Mouse (Mus musculus) erythroblast, adult 5-6 weeks (primary cell): ENCODE results near the gene Pxt1. TPM values are rescaled to one million over a fixed set of nuclear protein-coding genes. Genes with fewer than 3 reads are reported as not detected.
A peak's percentile ranks its signal among the peaks of the same experiment; 100 is the strongest.

Experiments used
- ATAC-seq: replicated peaks from 2 replicates; pipeline ENCODE4 v1.8.0; 2016; ENCODE audit warnings: moderate number of reproducible peaks, mild to moderate bottlenecking, moderate TSS enrichment, inconsistent platforms; ENCODE audit not compliant: poor library complexity, low FRiP score, severe bottlenecking
- total RNA-seq, 2 experiments: library from RNA; stranded (forward) in 1 of 2; stranded (reverse) in 1 of 2; fragments of 150-400 nt in 1 of 2; fragments of 200-764, 138-1000 nt in 1 of 2; gene quantifications; 2 replicates each; pipeline versions ENCODE4 v1.2.3 to v1.2.4; 2015 to 2017; ENCODE audit warnings: low replicate concordance in 2 of 2

The Pxt1 gene
- total RNA-seq, 2 experiments from 2014 or later, result 9.8 TPM; not detected in 1

- ATAC-seq, result no peak
Observed at GRCm38 (mm10) chr17:28922096-28922495, 21.5 kb downstream of the Pxt1 start.

- no peak for ATAC-seq
Observed at GRCm38 (mm10) chr17:28921086-28921485, 22.6 kb downstream of the Pxt1 start.

- ATAC-seq, result no peak
Observed at GRCm38 (mm10) chr17:28916520-28916919, 27.1 kb downstream of the Pxt1 start.

- no peak for ATAC-seq
Observed at GRCm38 (mm10) chr17:28915060-28915628, 28.5 kb downstream of the Pxt1 start, which contains the start of gene 4930539E08Rik. TSS of gene 4930539E08Rik (minus strand) at chr17:28915324.

GRCm38 (mm10) chr17:28913940-28914339 is 29.7 kb downstream of the Pxt1 start:
- no peak for ATAC-seq

GRCm38 (mm10) chr17:28913200-28913599 is 30.4 kb downstream of the Pxt1 start:
- no peak for ATAC-seq

- ATAC-seq, result no peak
Observed at GRCm38 (mm10) chr17:28910139-28910538, 33.5 kb downstream of the Pxt1 start.

- ATAC-seq, result no peak
Observed at GRCm38 (mm10) chr17:28909252-28909941, 34.2 kb downstream of the Pxt1 start.

GRCm38 (mm10) chr17:28907959-28908358 is 35.7 kb downstream of the Pxt1 start:
- ATAC-seq, result no peak

GRCm38 (mm10) chr17:28905377-28905916 is 38.2 kb downstream of the Pxt1 start:
- no peak for ATAC-seq

GRCm38 (mm10) chr17:28904546-28905376 is 38.9 kb downstream of the Pxt1 start:
- peak; percentile 77 for ATAC-seq

- ATAC-seq, result no peak
Observed at GRCm38 (mm10) chr17:28901559-28901958, 42.1 kb downstream of the Pxt1 start.

- no peak for ATAC-seq
Observed at GRCm38 (mm10) chr17:28899427-28899826, 44.2 kb downstream of the Pxt1 start.

GRCm38 (mm10) chr17:28898249-28898648 is 45.4 kb downstream of the Pxt1 start:
- no peak for ATAC-seq

GRCm38 (mm10) chr17:28897817-28898216 is 45.8 kb downstream of the Pxt1 start:
- no peak for ATAC-seq

- no peak for ATAC-seq
Observed at GRCm38 (mm10) chr17:28896095-28896780, 47.4 kb downstream of the Pxt1 start.

- ATAC-seq, result no peak
Observed at GRCm38 (mm10) chr17:28895217-28895875, 48.3 kb downstream of the Pxt1 start.

GRCm38 (mm10) chr17:28894050-28894767 is 49.4 kb downstream of the Pxt1 start:
- ATAC-seq, result no peak

GRCm38 (mm10) chr17:28886266-28886665 is 57.4 kb downstream of the Pxt1 start:
- no peak for ATAC-seq
